16 mouse cellular contexts compared by ENCODE assay signal in genomic region chr5:93117648-93118047, GRCm38 (mm10). TPM values are rescaled to one million over a fixed set of nuclear protein-coding genes. Genes with fewer than 3 reads are reported as not detected.
DNase-seq lines count a peak whose midpoint lies in the region; ATAC-seq and TF ChIP-seq lines count a peak whose summit lies in the region.
"Had no signal": no experiment of that assay in that cellular context is flagged by ENCODE, and none has a peak within 500 bp of the region (broad histone marks: within the 10 kb centered on the region; RNA-seq: fewer than 3 reads in every experiment).

No protein-coding gene starts in this region.

- no peak for TF ChIP-seq CTCF in gastrocnemius, adult 2 months (IDR thresholded peaks at IDR 0.05)
- TF ChIP-seq CTCF in stomach, postnatal 0 days (IDR thresholded peaks at IDR 0.05; ENCODE audit: low read depth): no peak

- TF ChIP-seq EP300 in stomach, postnatal 0 days (optimal IDR thresholded peaks at IDR 0.05): no peak

- intact Hi-C loops in gastrocnemius, adult 2 months (cut with DNase I): no loop called here

- no peak overlapping the region for H3K4me2 ChIP-seq in midbrain, embryonic 15.5 days
- H3K4me2 ChIP-seq in stomach, postnatal 0 days (replicated peaks; ENCODE audit: low read depth): no peak overlapping the region
- H3K4me2 ChIP-seq: forebrain, embryonic 12.5 days; limb, embryonic 15.5 days; liver, embryonic 15.5 days; neural tube, embryonic 12.5 days had no signal

- 79% methylated on average over 8 of the region's 8 CpGs for WGBS in midbrain, embryonic 15.5 days
- 86% methylated on average over 8 of the region's 8 CpGs for WGBS in midbrain, embryonic 10.5 days
- WGBS in stomach, postnatal 0 days: 89% methylated on average over 8 of the region's 8 CpGs

- peak overlapping the region; percentile 20; the same call in 1 of the 2 replicates for H3K27ac ChIP-seq in gastrocnemius, adult 2 months
- H3K27ac ChIP-seq in midbrain, embryonic 15.5 days: no peak overlapping the region
- no peak overlapping the region for H3K27ac ChIP-seq in midbrain, embryonic 10.5 days (replicated peaks)
- no peak overlapping the region for H3K27ac ChIP-seq in stomach, postnatal 0 days (replicated peaks)
- H3K27ac ChIP-seq: forebrain, embryonic 12.5 days; limb, embryonic 15.5 days; liver, embryonic 15.5 days; neural tube, embryonic 12.5 days had no signal

- no peaks in the 10 kb centered on the region for H3K9me3 ChIP-seq in midbrain, embryonic 15.5 days
- no peaks in the 10 kb centered on the region for H3K9me3 ChIP-seq in midbrain, embryonic 10.5 days (replicated peaks)
- H3K9me3 ChIP-seq in stomach, postnatal 0 days (ENCODE audit: control insufficient read depth, low read length): no peaks in the 10 kb centered on the region
- H3K9me3 ChIP-seq: forebrain, embryonic 12.5 days; limb, embryonic 15.5 days; liver, embryonic 15.5 days; neural tube, embryonic 12.5 days had no signal

- no peaks in the 10 kb centered on the region for H3K27me3 ChIP-seq in midbrain, embryonic 15.5 days (replicated peaks)
- no peaks in the 10 kb centered on the region for H3K27me3 ChIP-seq in midbrain, embryonic 10.5 days (ENCODE audit: low read depth, poor library complexity, severe bottlenecking)
- no peaks in the 10 kb centered on the region for H3K27me3 ChIP-seq in stomach, postnatal 0 days (ENCODE audit: control insufficient read depth, insufficient read depth, low read length)
- H3K27me3 ChIP-seq: forebrain, embryonic 12.5 days; limb, embryonic 15.5 days; liver, embryonic 15.5 days; neural tube, embryonic 12.5 days had no signal

- H3K4me1 ChIP-seq in midbrain, embryonic 15.5 days: 0 out of 2 replicates have a peak, but pooled peaks cover 9% of the 10 kb centered on the region
- H3K4me1 ChIP-seq in midbrain, embryonic 10.5 days: peaks cover 5% of the 10 kb centered on the region; the same call in 1 of the 2 replicates
- H3K4me1 ChIP-seq in stomach, postnatal 0 days (replicated peaks; ENCODE audit: control insufficient read depth, insufficient read depth): no peaks in the 10 kb centered on the region; the same call in 1 of the 2 replicates

- no peaks in the 10 kb centered on the region for H3K36me3 ChIP-seq in midbrain, embryonic 15.5 days (replicated peaks)
- peaks cover 34% of the 10 kb centered on the region for H3K36me3 ChIP-seq in midbrain, embryonic 10.5 days
- H3K36me3 ChIP-seq in stomach, postnatal 0 days (ENCODE audit: control insufficient read depth, insufficient read depth, low read length): no peaks in the 10 kb centered on the region; the same call in 1 of the 2 replicates
- H3K36me3 ChIP-seq: limb, embryonic 15.5 days; liver, embryonic 15.5 days; neural tube, embryonic 12.5 days had no signal

- no peak for DNase-seq in gastrocnemius, adult 2 months
- DNase-seq in gastrocnemius, postnatal 10 days: no peak
- no peak for DNase-seq in midbrain, embryonic 10.5 days (ENCODE audit: low spot score)
- no peak for DNase-seq in stomach, postnatal 0 days (ENCODE audit: low spot score)
- DNase-seq in left cerebral cortex, adult 9 months (ENCODE audit: low spot score in 2 of 2): no peak
- DNase-seq: adrenal gland, adult 2 months; cerebellum, adult 8-10 months; gastrocnemius, postnatal 25 days; kidney, adult 11 months had no signal

- H3K4me3 ChIP-seq in gastrocnemius, adult 2 months: no peak overlapping the region
- H3K4me3 ChIP-seq in midbrain, embryonic 15.5 days: no peak overlapping the region
- no peak overlapping the region for H3K4me3 ChIP-seq in midbrain, embryonic 10.5 days
- no peak overlapping the region for H3K4me3 ChIP-seq in stomach, postnatal 0 days (ENCODE audit: low read depth, low read length)
- H3K4me3 ChIP-seq: forebrain, embryonic 12.5 days; limb, embryonic 15.5 days; liver, embryonic 15.5 days; neural tube, embryonic 12.5 days had no signal

- 0 out of 2 replicates have a peak, but pooled peaks have one; percentile 30 for ATAC-seq in midbrain, embryonic 15.5 days (replicated peaks)
- peak; percentile 96 for ATAC-seq in megakaryocyte, adult 5-6 weeks (ENCODE audit: poor library complexity, severe bottlenecking)
- ATAC-seq in stomach, postnatal 0 days (ENCODE audit: low FRiP score, low TSS enrichment): no peak
- ATAC-seq: hindbrain, embryonic 16.5 days had no signal

- no peak overlapping the region for H3K9ac ChIP-seq in midbrain, embryonic 15.5 days
- no peak overlapping the region for H3K9ac ChIP-seq in stomach, postnatal 0 days (ENCODE audit: low read length)
- H3K9ac ChIP-seq: forebrain, embryonic 12.5 days; limb, embryonic 15.5 days; liver, embryonic 15.5 days; neural tube, embryonic 12.5 days had no signal

RNA-seq across cellular contexts. Expression of gene Sept11, which starts 24.4 kb away (rescaled TPM):
- total RNA-seq in gastrocnemius, adult 2 months (2021): 10 to 100 TPM; 85.1 to 87.6 TPM
- 100 to 1,000 TPM; 161 to 185 TPM for total RNA-seq in gastrocnemius, postnatal 10 days (2021)
- polyA plus RNA-seq in midbrain, embryonic 15.5 days (2015; fragmentation: Nextera tagmentation; extraction: Ambion mirVana): 148 TPM in 2 replicates
- 251 and 274 TPM in 2 replicates for polyA plus RNA-seq in midbrain, embryonic 10.5 days (2016; fragmentation: Nextera tagmentation; extraction: Ambion mirVana)
- 70.4 and 82.5 TPM in 2 replicates for total RNA-seq in megakaryocyte, adult 5-6 weeks (2015)
- total RNA-seq in megakaryocyte, adult 5-6 weeks (2017): 83.3 and 87.4 TPM in 2 replicates
- polyA plus RNA-seq in stomach, postnatal 0 days (2015; fragmentation: Nextera tagmentation; extraction: Ambion mirVana): 37.9 and 42.5 TPM in 2 replicates
